Mouse (Mus musculus): Measurements from ENCODE around the gene Hectd1.
A peak's percentile ranks its signal among the peaks of the same experiment; 100 is the strongest.

Hectd1 gene

DNA sequence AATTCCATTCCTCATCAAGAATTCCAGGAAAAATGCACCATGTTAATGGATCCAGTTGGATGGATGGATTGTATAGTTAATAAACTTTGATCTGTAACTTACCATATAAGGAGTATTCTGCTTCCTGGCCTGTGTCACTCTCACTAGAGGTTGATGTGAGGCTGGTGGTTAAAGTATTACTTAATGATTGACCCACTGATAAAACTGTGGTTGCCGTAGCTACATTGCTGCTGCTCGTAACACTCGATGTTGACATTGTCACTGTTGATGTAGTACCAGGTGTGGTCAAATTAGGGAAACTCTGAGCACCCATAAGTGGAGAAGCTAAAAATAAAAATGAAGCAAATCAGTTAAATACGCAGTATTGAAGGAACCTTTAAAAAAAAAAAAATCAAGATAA, 61.9 kb downstream of the Hectd1 start:
- DNase-seq (ENCODE audit: low read depth): peak; percentile 25

DNA sequence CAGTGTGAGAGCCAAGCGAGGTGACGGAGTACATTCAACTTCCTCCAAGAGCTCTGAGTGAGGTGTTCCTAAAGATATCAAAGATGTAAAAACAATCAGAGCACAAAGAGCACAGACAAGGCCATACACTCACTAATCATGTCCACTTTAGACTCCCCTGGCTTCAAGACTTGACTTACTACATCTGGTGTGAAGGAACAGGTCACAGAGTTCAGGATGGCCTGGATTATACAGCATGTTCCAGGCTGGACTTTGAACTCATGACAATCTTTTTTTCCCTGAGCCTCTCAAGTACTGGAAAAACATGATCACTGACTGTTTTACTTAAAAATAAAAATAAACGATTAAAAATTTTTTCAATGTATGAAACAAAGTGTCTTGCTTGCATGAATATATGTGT, 70.0 kb downstream of the Hectd1 start:
- no peak for DNase-seq (ENCODE audit: low read depth)

DNA sequence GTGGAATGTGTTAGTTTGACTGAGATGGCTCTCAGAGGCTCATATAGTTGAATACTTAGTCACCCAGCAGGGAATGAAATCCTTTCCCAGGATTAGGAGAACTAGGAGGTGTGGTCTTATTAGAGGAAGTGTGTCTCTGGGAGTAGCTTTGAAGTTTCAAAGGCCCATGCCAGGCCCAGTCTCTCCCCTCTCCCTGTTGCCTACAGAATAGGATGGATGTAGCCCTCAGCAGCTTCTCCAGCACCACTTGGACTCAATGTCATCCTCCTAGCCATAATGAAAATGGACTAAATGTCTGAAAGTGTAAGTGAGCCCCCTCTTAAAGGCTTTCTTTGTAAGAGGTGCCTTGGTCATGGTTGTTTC, 72.8 kb downstream of the Hectd1 start:
- DNase-seq (ENCODE audit: low read depth): no peak

DNA sequence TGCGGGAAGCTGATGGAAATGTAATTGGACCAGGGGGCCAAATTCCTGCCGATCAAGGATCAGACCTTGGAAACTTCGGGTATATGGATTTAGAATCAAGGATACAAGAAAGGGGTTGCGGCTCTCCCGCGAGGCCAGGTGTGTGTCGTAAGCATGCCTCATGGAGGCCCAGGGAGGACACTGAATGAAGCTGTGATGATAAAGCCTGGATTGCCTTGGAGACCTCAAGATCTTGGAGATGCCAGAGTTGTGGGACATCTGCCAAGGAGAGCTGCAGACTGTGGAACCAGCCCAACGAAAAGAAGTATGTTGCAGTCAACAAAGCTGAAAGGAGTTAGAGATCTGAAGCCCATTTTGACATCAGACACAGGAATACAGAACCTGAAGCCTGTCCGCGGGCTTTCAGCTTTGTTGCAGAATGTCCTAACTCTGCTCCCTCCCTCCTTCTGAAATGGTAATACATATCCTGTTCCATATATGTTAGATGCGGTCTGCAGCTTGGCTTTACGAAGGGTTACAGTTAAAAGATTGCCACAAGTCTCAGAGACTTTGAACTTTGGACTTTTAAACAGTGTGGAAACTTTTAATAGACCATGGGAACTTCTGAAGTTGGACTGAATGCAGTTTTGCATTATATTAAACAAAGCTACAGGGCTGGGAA, 73.3 kb downstream of the Hectd1 start:
- no peak for DNase-seq (ENCODE audit: low read depth)

DNA sequence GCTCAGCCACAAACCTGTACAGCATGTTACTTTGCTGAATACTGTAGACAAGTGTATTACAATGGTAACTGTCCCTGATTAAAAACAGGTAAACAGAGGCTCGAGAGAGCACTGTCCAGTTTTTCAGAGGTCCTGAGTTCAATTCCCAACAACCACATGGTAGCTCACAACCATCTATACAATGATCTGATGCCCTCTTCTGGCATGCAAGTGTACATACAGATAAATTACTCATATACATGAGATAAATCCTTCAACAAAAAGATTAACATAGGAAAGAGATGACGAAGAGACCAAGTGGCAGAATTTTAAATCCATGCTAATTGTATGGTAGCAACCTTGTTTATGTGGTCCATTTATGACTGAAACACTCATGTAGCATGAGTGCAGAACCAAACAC, 82.0 kb downstream of the Hectd1 start:
- no peak for DNase-seq (ENCODE audit: low read depth)

DNA sequence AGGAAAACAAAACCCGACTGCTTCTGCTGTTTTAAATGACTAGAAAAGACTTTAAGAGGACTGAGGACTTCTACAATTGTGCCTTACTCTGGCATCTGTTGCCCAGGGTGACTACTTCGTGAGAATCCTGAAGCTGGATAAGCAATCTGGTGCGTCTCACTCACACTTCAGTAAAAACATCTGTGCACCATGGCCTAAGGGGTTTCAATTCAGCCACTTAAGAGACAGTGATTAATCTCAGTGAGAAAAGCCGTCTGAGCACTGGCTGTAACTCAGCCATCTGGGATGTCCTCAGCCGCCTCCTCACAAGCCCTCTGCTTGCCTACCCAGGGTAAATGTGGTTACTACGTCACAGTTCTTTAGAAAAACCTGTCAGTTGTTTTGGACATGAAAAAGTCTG, 84.4 kb downstream of the Hectd1 start:
- DNase-seq (ENCODE audit: low read depth): no peak

DNA sequence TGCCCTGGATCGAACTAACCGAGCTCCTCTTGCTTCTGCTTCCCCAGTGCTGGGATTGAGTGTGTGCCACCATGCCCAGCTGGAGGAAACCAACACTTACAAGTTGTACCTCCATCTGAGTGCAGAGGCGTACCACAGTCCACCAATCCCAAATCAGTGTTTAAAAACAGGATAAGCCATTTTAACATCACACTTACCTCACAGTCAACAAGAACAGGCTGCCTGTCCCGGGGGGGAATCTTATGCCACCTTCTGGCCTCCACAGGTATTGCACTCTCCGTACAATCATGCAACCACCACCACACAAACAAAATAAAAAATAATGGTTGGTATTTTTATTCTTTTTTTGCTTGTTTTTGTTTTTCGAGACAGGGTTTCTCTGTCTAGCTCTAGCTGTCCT, 87.6 kb downstream of the Hectd1 start:
- peak; percentile 67 for DNase-seq (ENCODE audit: low read depth)

DNA sequence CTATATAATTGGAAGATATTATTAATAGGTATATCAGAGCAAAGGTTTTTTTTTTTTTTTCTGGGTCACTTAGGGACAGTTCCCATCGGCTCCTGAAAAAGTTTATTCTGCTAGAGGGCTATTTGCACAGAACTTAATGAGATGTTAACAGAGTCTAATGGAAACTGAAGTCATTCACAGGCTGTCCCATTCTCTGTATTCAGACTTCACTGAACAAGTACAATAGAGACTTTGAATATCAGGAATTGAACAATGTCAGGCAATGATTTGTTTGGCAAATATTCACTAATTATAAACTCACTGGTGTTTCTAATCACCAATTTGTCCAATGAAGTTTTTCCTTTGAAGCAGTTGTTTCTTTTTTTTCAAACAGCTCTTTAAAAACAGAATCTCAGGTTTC, 92.5 kb downstream of the Hectd1 start:
- no peak for DNase-seq (ENCODE audit: low read depth)

DNA sequence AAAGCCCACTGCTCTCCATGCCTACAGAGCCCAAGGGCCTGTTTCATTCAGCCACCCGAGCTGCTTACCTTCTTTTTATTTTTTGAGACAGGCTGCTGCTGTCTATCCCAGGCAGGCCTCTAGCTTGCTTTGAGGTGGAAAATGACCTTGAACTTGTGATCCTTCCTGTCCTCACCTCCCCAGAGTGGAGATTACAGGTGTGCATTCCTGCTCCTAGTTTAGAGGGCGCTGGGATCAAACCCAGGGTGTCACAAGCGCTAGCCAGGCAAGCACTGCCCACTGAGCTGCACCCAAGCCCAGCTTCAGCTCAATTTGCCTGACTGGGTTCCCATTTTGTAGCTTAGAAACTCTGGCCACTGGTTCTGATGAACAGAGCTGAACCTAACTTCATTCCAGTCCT, 93.0 kb downstream of the Hectd1 start:
- DNase-seq (ENCODE audit: low read depth): no peak

DNA sequence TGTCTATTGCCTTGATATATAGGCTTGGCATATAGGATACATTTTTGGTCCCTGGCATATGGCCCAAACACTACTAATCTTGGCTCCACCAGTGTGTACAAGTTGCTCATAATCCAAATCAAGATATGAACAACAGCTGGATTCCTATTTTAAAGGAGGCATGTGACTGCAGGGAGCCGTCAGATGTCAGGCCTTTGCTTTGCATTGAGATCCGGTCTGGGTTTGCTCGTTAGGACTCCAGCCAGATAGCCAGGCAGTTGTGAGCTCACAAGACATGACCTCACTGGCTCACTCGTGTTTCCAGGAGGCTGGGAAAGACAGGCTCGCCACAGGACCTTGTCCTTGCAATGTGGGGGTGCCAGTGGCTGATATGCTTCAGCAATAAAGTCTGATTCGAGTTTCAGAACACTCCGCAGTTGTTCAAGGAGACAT, 93.5 kb downstream of the Hectd1 start:
- DNase-seq (ENCODE audit: low read depth): no peak

DNA sequence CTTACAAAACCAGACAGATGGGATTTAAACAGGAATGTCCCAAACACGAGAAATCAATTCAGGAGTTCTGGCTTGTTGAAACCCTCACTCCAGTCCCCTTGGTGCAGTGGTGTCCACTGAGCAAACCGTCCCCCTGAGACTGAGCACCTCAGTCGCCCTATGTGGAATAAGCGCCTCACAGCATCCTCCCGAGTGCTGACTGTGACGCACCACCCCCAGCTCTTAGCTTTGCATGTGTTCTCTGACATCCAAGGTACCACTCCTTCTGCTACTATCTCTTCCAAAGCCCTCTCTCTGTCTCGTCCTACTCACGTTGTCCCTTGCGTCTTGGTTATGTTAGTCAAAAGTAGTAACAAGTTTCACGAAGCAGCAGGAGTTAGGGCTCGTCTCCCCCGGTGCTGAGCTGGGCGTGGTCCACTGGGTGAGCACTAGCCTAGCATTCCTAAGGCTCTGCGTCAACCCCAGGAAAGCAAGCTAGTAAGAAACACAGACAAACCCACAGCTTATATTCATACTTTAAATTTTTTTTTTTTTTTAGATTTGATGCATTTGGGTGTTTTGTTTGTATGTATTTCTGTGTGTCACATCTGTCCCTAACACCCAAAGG, 94.6 kb downstream of the Hectd1 start:
- no peak for DNase-seq (ENCODE audit: low read depth)

DNA sequence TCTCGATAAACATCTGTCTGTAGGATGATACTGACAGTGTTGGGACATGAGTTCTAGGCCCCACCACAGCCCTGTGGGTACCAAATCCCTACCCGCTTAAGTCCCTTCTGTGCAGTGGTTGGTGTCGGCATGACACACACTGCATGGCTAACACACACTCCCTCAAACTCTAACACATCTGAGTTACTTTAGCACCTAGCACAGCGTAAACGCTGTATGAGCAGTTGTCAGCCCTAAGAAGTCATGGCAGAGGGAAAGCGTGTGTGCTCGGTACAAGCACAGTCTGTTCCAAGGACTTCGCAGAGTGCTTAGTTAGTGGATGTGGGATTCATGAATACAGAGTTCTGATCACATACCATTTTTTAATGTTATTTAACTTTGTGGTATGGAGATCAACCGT, 99.5 kb downstream of the Hectd1 start:
- DNase-seq (ENCODE audit: low read depth): no peak

DNA sequence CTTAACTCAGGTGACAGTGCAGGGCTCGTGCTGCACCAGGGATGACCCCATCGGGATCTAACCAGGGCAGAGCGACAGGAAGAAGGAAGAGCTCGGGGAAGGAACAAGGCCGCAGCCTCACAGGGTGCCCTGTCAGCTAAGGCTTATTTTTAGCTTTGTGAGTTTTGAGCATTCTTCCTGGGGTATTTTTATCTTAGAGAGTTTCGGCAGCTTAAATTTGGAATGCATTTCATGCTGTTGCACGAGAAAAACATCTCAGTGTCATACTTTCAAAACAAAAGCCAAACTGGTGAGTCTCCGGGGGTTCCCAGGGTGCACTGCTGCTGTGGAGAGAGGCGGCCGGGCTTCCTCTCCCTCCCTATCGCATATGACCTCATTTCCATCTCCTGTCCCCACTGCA, 100.3 kb downstream of the Hectd1 start:
- no peak for DNase-seq (ENCODE audit: low read depth)

DNA sequence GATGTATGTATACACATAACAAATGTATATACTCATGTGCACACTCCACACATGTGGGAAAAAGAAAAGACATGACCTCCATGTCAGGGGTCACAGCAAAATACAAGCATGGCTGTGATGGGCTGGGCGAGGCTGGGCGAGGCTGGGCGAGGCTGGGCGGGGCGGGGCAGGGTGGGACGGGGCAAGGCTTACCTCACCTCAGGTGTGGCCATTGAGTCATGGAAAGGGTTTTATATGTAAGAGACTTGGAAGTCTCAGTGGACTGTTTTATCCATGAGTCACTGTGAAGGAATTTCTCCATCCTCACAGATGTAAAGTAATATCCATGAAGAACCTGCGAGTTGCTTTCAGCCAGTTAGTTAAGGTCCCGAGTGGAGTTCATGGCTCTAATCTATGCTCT, 107.5 kb downstream of the Hectd1 start:
- no peak for DNase-seq (ENCODE audit: low read depth)

DNA sequence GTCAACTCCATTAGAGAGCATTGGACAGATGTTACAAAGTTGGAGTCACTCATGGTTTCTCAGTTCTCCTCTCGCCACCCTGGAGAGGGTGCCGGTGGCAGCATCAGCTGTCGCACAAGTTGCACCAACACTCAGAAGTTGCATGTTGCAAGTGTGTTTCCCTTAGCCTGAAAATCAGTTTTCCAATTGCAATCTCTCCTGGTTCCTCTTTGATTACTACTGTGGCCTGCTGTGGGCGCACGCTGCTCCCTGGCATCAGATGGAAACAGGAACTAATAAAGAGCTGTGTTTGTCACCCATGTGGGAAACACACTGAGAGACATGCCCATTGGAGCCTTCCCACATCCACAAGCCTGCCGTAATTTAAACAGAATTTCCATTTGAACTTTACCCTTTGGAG, 110.7 kb downstream of the Hectd1 start:
- DNase-seq (ENCODE audit: low read depth): no peak

DNA sequence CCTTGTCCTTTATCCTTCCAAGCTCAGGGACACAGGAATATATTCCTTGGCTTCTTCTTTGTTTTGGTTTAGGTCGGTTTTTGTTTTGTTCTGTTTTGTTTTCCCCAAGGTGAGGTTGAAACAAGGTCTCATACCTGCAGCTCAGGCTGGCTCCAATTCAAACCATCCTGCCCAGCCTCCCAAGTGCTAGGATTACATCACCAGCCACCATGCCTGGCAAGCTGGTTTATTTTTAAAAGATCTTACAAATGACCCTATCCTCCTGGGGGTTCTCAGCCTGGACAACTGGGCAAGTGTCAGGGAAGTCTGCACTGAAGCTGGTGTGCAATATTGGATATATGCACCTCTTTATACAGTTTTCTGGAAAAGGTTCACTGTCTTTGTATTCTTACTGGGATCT, 116.7 kb downstream of the Hectd1 start:
- DNase-seq (ENCODE audit: low read depth): no peak

DNA sequence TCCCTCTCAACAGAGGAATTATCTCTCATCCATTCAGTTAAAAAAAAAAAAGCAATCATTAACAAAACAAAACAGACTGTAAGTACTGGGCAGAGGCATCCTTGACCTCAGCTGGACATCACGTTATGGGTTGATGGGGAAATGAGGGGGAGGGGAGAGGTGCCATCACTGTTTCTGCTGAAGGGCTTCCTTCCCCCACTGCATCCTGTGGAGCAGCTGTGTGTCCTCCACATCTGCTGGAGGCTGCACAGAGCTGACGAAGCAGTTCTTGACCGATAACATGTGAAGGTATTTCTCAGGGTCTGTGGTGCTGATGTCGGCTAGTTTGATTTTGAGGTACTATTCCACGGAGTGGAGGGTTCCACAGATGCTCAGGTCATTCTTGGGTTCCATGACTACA, 119.2 kb downstream of the Hectd1 start:
- DNase-seq (ENCODE audit: low read depth): no peak

DNA sequence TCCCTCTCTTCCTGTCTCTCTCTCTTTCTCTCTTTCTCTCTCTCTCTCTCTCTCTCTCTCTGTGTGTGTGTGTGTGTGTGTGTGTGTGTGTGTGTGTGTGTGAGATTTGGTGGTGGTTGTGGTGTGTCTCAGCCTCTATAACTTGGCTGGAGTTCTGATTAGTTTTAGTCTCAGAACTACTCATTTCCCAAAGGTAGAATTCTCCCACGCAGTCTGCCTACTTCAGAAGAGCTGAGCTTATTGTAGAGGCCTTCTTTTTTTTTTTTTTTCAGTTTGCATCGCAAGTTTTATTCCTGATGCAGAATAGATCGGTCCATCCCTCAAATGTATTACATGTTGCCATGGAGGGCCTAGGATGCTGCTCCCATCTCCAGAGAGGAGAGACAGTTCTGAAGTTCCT, 119.6 kb downstream of the Hectd1 start:
- no peak for DNase-seq (ENCODE audit: low read depth)

DNA sequence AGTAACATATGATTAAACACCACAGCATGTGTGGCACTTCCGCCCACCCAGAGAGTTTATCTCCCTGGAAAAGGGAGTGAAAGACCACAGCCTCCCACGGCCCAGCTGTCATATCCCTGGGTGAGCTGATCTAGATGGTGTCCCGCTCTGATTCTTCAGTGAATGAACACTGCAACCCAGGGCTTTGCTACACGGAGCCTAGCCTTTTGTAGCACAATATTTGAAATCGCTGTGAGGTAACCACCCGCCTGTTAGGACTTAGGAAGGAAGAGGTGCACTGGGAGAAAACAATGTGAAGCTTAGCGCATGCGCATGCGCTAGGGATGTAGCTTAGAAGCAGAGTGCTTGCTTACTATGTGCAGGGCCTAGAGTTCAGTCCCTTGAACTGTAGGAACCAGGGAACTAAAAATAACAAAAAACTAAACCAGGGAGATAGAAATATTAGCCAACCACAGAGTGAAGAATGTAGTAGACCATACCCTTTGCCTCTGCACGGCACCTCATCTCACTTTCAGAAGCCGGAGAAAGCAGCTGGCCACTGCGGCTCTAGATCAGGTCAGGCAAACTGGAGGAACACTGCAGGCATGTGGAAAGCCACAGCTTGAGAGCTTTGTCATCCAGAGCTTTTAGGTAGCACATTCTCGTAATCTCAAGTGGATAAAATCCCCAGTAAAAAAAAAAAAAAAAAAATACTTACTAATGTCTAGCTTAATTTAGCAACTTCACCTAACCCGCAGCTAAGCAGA, 120.2 kb downstream of the Hectd1 start:
- DNase-seq (ENCODE audit: low read depth): no peak

DNA sequence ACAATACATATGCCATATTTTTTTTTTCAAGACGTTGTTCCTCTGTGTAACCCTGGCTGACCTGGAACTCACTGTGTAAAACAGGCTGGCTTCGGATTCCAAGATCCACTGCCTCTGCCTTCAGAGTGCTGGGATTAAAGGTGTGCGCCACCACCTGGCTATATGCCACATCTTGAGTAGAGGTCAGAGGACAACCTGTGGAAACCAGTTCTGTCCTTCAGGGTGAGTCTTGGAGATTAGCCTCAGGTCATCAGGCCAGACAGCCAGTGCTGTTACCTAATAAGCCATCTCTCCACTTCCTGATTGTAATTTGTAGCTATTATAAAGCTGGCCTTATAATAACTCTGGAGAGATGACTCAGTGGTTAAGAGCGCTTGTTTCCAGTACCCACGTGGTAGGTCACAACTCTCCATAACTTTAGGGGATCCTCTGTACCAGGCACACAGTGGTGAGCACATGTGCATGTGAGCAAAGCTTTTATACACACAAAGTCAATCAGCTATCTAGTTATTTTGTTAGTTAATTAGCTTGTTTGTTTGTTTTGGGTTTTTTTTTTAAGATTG, 122.6 kb downstream of the Hectd1 start:
- DNase-seq (ENCODE audit: low read depth): no peak

DNA sequence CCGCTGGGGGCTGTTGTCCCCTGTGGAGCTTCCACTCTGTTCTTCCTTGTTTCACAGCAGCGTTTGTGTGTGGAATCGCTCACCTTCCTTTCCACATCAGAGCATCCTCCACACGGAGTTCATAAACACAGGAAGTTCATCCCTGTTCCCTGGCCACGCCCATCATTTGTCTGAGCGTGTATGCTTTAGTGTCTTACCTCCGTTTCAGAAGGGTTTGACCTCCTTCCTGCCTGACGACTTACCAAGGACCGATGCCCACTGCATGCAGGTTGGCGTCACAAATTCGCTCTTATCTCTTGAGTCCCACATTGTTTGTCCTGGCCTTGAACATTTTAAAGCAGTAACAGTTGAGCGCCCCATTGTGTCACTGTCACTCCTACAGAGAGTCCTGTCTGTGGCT, 123.6 kb downstream of the Hectd1 start:
- DNase-seq (ENCODE audit: low read depth): no peak

DNA sequence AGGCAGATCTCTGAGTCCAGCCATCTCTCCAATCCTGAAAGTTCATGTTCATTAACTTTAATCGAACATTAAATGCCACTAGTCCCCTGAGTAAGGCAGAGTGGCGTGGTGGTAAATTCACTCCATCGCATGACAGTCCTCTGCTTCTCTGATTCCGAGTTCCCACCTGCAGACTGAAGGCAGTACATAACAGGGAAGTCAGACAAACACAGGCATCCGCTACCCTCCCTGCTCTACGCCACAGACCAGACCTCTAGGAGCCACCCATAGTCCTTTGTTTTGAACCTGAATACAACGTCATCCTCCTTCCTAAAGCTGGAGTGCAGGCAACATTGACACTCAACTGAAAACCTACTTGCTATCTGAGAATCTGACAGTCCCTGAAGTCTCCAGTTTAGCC, 124.8 kb downstream of the Hectd1 start:
- no peak for DNase-seq (ENCODE audit: low read depth)

DNA sequence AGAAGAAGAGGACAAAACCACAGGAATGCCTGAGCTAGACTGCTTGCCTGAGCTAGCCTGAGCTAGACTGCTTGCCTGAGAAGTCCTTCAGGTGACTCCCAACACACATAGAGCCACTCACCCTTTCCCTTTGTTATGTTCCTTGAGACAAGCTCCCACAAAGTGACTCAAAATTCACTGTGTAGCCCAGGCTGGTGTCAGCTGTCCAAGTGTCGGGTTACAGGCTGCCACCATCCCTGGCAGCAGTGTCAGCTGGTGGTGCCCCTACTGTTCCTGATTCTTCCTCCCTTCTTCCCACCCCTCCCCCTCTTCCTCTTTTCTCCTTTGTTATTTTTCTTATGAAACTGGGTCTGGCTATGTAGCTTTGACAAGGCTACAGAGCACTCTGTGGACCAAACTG, 125.5 kb downstream of the Hectd1 start:
- DNase-seq (ENCODE audit: low read depth): no peak

All from induced T-regulatory cell, adult 2 months (primary cell).